Mouse (Mus musculus): ENCODE data around the gene Cerk. TPM values are rescaled to one million over a fixed set of nuclear protein-coding genes. Genes with fewer than 3 reads are reported as not detected.
A peak's percentile ranks its signal among the peaks of the same experiment; 100 is the strongest.

The Cerk gene
- polyA plus RNA-seq, 1 experiment from 2014 or later = 6.1 TPM

DNA sequence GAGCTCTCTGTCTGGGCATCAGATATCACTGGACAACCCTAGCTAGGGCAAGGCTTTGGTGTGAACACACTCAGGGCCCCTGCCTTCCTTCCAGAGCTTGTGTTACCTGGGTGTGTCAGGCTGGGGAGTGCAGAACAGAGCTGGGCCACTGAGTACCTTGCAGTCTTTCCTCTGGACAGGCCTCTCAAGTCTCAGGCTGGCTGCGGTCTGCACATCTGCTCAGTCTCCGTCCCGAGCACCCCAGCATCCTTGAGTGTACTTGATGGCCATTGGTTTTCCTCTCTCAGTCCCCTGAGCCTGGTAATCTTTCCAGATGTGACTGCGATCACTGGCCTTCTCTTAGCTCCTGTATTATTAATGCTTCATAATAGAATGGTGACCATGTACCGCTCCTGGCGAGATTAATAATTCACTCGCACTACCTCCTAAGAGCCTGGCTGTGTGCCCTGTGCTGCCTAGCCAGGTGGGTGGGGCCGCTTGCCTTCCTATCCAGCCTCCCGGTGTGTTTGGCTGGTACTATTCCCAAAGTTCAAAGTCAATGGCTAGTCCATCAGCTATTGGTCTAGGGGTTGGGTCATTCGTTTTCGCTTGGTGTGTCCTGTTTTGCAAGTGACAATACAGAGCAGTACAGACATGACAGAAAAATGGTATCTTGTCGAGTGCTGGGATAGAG, 93.8 kb downstream of the Cerk start:
- Histone ChIP-seq H3K9me3 (ENCODE audit: low read length) (no peaks in the 10 kb centered on the region), H3K27ac (ENCODE audit: low read depth) (peak overlapping the region; percentile 90), H3K27me3 (ENCODE audit: insufficient read depth, low read length) (no peaks in the 10 kb centered on the region), H3K4me2 (ENCODE audit: low read depth, low read length) (peak overlapping the region; percentile 47), H3K4me1 (ENCODE audit: insufficient read depth) (peaks cover 43% of the 10 kb centered on the region), H3K4me3 (ENCODE audit: low read depth, low read length) (no peak overlapping the region), H3K36me3 (replicated peaks; ENCODE audit: insufficient read depth, low read length) (0 out of 2 replicates have a peak, but pooled peaks cover 4% of the 10 kb centered on the region), H3K9ac (replicated peaks) (peak overlapping the region; percentile 44; the same call in 1 of the 2 replicates)
- 0 out of 2 replicates have a peak, but pooled peaks have one; percentile 26 for TF ChIP-seq EP300 (IDR thresholded peaks at IDR 0.05; ENCODE audit: low read depth)
- no peak for TF ChIP-seq CTCF (IDR thresholded peaks at IDR 0.05; ENCODE audit: low read depth)
- DNase-seq = peak; percentile 79
- peak; percentile 93 for ATAC-seq
- 74% methylated on average over 12 of the region's 12 CpGs for WGBS (ENCODE audit: insufficient replicate concordance)

DNA sequence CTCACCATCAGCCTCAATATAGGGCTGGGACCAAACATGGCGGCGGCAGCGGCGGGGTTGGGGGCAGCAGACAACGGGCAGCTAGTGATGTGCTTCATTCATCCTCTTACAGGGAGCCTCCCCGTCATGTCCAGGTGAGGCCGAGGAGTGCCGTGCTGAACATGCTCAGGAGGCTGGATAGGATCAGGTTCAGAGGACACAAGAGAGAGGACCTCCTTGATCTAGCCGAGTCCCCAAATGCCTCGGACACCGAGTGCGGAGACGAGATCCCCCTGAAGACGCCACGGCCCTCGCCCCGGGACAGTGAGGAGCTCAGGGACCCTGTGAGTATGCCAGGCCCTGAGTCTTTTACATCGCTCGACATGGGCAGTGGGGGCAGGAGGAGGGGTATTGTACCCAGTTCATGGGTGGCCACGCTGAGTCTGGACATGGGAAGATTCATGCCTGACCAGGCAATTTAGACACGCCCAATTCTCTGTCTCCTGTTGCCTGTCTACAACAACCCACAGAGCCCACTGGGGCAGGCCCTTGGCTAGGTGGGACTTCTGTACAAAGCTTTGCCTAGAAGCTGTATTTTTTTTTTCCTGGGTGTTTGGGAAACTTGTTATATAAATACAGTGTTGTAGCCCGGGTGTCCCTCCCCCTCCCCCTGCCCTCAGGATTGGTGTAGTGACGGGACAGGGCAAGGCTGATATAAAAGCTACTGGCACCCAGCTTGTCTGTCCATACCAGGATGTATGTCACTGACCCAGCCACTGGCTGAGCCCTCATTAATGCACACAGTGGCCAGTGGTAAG, 94.5 kb downstream of the Cerk start:
- no peak for DNase-seq
- Histone ChIP-seq H3K36me3 (replicated peaks; ENCODE audit: insufficient read depth, low read length) (0 out of 2 replicates have a peak, but pooled peaks cover 3% of the 10 kb centered on the region), H3K9me3 (ENCODE audit: low read length) (no peaks in the 10 kb centered on the region), H3K4me1 (ENCODE audit: insufficient read depth) (peaks cover 47% of the 10 kb centered on the region), H3K27me3 (ENCODE audit: insufficient read depth, low read length) (no peaks in the 10 kb centered on the region), H3K4me2 (ENCODE audit: low read depth, low read length) (peak overlapping the region; percentile 47), H3K9ac (replicated peaks) (peak overlapping the region; percentile 44; the same call in 1 of the 2 replicates), H3K4me3 (ENCODE audit: low read depth, low read length) (no peak overlapping the region), H3K27ac (ENCODE audit: low read depth) (peak overlapping the region; percentile 90)
- 91% methylated on average over 23 of the region's 23 CpGs for WGBS (ENCODE audit: insufficient replicate concordance)
- no peak for TF ChIP-seq EP300 (IDR thresholded peaks at IDR 0.05; ENCODE audit: low read depth)
- TF ChIP-seq CTCF (IDR thresholded peaks at IDR 0.05; ENCODE audit: low read depth) = no peak
- peak; percentile 20 for ATAC-seq

DNA sequence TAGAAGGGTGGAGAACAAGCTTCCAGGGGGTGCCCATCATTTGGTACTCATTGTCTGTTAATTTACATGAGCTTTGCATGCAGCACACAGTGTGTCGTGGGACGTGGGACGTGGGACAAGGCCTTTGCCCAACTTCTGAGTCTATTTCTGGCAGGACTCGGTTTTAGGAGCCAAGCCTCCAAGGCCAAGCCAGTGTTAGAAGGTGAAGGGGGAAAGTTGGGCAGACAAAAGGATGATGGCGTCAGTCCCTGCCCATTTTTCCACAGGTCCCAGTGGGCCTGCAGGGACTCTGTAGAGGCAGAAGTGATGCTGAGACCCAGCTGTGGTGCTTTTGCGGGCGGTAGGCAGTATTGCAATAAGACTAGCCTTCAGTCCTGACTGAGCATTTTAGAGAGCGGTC, 95.4 kb downstream of the Cerk start:
- ATAC-seq = no peak
- H3K36me3 ChIP-seq (replicated peaks; ENCODE audit: insufficient read depth, low read length) = no peaks in the 10 kb centered on the region
- H3K4me3 ChIP-seq (ENCODE audit: low read depth, low read length) = no peak overlapping the region
- H3K9me3 ChIP-seq (ENCODE audit: low read length) = no peaks in the 10 kb centered on the region
- TF ChIP-seq CTCF (IDR thresholded peaks at IDR 0.05; ENCODE audit: low read depth) = no peak
- TF ChIP-seq EP300 (IDR thresholded peaks at IDR 0.05; ENCODE audit: low read depth) = no peak
- H3K27me3 ChIP-seq (ENCODE audit: insufficient read depth, low read length) = no peaks in the 10 kb centered on the region
- no peak overlapping the region for H3K4me2 ChIP-seq (ENCODE audit: low read depth, low read length)
- 84% methylated on average over 8 of the region's 8 CpGs for WGBS (ENCODE audit: insufficient replicate concordance)
- H3K9ac ChIP-seq (replicated peaks) = no peak overlapping the region
- DNase-seq = no peak
- H3K27ac ChIP-seq (ENCODE audit: low read depth) = peak overlapping the region; percentile 90
- H3K4me1 ChIP-seq (ENCODE audit: insufficient read depth) = peaks cover 55% of the 10 kb centered on the region

DNA sequence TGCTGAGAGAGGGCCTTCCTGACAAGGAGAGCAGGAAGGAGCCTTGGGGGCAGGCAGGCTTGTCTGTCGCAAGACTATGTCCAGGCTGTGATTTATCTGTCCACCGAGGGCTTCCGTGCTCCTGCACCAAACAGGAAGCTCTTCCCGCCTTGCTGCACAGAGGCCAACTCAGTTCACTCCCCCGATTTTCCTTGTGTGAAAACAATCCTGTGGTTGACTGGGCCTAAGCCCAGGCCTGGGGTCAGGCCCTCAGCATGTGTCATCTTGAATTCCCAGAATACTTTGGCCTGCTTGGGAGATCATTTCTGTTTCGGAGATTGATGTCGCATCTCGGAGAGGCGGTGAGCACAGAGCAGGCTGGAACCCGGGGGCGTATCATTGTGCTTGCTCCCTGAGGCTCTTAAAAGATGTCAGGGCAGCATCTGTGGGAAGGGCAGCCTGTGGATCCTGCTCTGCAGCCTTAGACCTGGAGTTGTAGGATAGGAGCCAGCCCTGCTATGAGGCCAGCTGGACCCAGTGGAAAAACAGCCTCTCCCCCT, 95.9 kb downstream of the Cerk start:
- Histone ChIP-seq H3K27me3 (ENCODE audit: insufficient read depth, low read length) (no peaks in the 10 kb centered on the region), H3K36me3 (replicated peaks; ENCODE audit: insufficient read depth, low read length) (no peaks in the 10 kb centered on the region), H3K9me3 (ENCODE audit: low read length) (no peaks in the 10 kb centered on the region), H3K27ac (ENCODE audit: low read depth) (peak overlapping the region; percentile 90), H3K4me3 (ENCODE audit: low read depth, low read length) (no peak overlapping the region), H3K4me1 (ENCODE audit: insufficient read depth) (peaks cover 55% of the 10 kb centered on the region), H3K9ac (replicated peaks) (no peak overlapping the region), H3K4me2 (ENCODE audit: low read depth, low read length) (no peak overlapping the region)
- DNase-seq = no peak
- TF ChIP-seq EP300 (IDR thresholded peaks at IDR 0.05; ENCODE audit: low read depth) = peak; percentile 70
- no peak for TF ChIP-seq CTCF (IDR thresholded peaks at IDR 0.05; ENCODE audit: low read depth)
- WGBS (ENCODE audit: insufficient replicate concordance) = 64% methylated on average over 11 of the region's 11 CpGs
- ATAC-seq = peak; percentile 11

Other genes starting within 250 kb of the Cerk start
- 0.09 and 0.11 TPM in 2 replicates for gene Celsr1, start 152.4 kb downstream of the Cerk start, polyA plus RNA-seq (2015; fragmentation: Nextera tagmentation; extraction: Ambion mirVana)
- gene Gramd4, start 128.4 kb downstream of the Cerk start, polyA plus RNA-seq (2015; fragmentation: Nextera tagmentation; extraction: Ambion mirVana) = 3.2 and 3.7 TPM in 2 replicates
- gene Tbc1d22a, start 28.3 kb upstream of the Cerk start, polyA plus RNA-seq (2015; fragmentation: Nextera tagmentation; extraction: Ambion mirVana) = 6.0 and 6.4 TPM in 2 replicates

All from liver, postnatal 0 days (tissue).